Mouse (Mus musculus) lung, adult 2 months (tissue): Measurements from ENCODE around the gene Trf.

ENCODE experiments used
- CTCF ChIP-seq: fragments of 200-500 bp; IDR thresholded peaks from 2 replicates; pipeline ENCODE4 v1.5.1; 2011; ENCODE audit warnings: mild to moderate bottlenecking, low read length, control low read depth; ENCODE audit not compliant: insufficient read depth
- POLR2A ChIP-seq: fragments of 200-500 bp; IDR thresholded peaks from 2 replicates; pipeline ENCODE4 v1.6.1; 2011; ENCODE audit warnings: low read depth, mild to moderate bottlenecking, control low read depth, low read length, borderline replicate concordance; ENCODE audit errors: extremely low read depth

GRCm38 (mm10) chr9:103168046-103168445, 62.2 kb downstream of the Trf start:
- no peak for TF ChIP-seq CTCF
- no peak for TF ChIP-seq POLR2A
